Mouse (Mus musculus) bone marrow, adult 2 months (tissue): ENCODE measurements around the gene Ccr1l1. TPM values are rescaled to one million over a fixed set of nuclear protein-coding genes. Genes with fewer than 3 reads are reported as not detected.
A peak's percentile ranks its signal among the peaks of the same experiment; 100 is the strongest.
"Not testable (repeated sequence)": the region's sequence is repeated elsewhere in the genome, so short reads cannot be mapped to it uniquely, and the experiment has no call there.

Source experiments
- H3K27ac ChIP-seq: fragments of 200-500 bp; 2 replicates; pipeline ENCODE4 v1.5.1; 2012; ENCODE audit warnings: low read depth, mild to moderate bottlenecking, control low read depth, inconsistent platforms, low read length; ENCODE audit not compliant: control insufficient read depth, poor library complexity, insufficient read depth
- H3K4me1 ChIP-seq: fragments of 200-500 bp; 2 replicates; pipeline ENCODE4 v1.6.1; 2011; ENCODE audit warnings: low read length; ENCODE audit not compliant: control insufficient read depth, insufficient read depth
- H3K4me3 ChIP-seq: fragments of 200-500 bp; replicated peaks from 2 replicates; pipeline ENCODE3; 2011; ENCODE audit warnings: mild to moderate bottlenecking, low read depth, low read length, control low read depth; ENCODE audit not compliant: control insufficient read depth
- CTCF ChIP-seq: fragments of 200-500 bp; IDR thresholded peaks from 2 replicates; pipeline ENCODE4 v1.5.1; 2011; ENCODE audit warnings: low read length, control low read depth; ENCODE audit not compliant: control insufficient read depth, insufficient read depth
- POLR2A ChIP-seq: fragments of 200-500 bp; IDR thresholded peaks from 2 replicates; pipeline ENCODE4 v1.6.1; 2011; ENCODE audit warnings: low read depth, mild to moderate bottlenecking, control low read depth, low read length, borderline replicate concordance; ENCODE audit not compliant: control insufficient read depth
- WGBS: fragments of 180-500 bp; shearing (Covaris S2); methylation state at CpG from one replicate; pipeline ENCODE4 v1.1.7; 2018; 5-methylcytosine and 5-hydroxymethylcytosine counted together
- polyA plus RNA-seq: library from polyadenylated mRNA; stranded (reverse); fragments of >200 nt; gene quantifications from 2 replicates; pipeline ENCODE4 v1.2.4, GENCODE M21; 2011; ENCODE audit warnings: low replicate concordance; ENCODE audit not compliant: missing spikeins, insufficient read depth, insufficient read length

Ccr1l1 gene
- polyA plus RNA-seq, 1 experiment, result not detected

- TF ChIP-seq CTCF, result no peak
- TF ChIP-seq POLR2A, result no peak
- Histone ChIP-seq H3K4me1 (no peaks in the 10 kb centered on the region; the same call in 1 of the 2 replicates), H3K27ac (no peak overlapping the region), H3K4me3 (no peak overlapping the region)
- WGBS, result 0% methylated on average over 1 of the region's 1 CpGs
These were observed 13.2 kb upstream of the Ccr1l1 start for GRCm38 (mm10) chr9:123991312-123991906.

- 3% methylated on average over 3 of the region's 3 CpGs for WGBS
- Histone ChIP-seq H3K27ac (no peak overlapping the region), H3K4me3 (no peak overlapping the region), H3K4me1 (no peaks in the 10 kb centered on the region; the same call in 1 of the 2 replicates)
- no peak for TF ChIP-seq POLR2A
These were observed 11.5 kb upstream of the Ccr1l1 start for GRCm38 (mm10) chr9:123989671-123990070.

DNA sequence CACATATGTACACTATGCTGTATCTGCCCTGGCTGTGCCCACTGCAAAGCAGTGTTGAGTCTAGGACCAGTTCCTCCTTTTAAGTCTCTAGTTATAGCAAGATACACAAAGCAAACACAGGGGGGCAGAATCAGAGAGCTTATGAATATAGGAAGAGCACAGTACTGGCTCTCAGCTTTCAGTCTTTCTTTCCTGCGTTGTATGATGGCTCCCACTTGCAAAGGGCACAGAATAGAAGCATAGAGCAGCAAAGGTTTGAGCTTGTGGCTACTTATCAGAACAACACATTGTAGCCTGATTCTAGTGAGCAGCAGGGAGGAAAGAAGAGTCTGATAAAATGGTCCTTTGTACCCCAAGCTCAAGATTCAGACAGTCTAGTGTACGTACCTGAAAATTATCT is 8.0 kb upstream of the Ccr1l1 start:
- H3K4me3 ChIP-seq, result no peak overlapping the region
- WGBS, result 31% methylated on average over 2 of the region's 2 CpGs
- peaks cover 5% of the 10 kb centered on the region for H3K4me1 ChIP-seq
- TF ChIP-seq CTCF (peak; percentile 26; the same call in 1 of the 2 replicates), POLR2A (no peak)
- no peak overlapping the region for H3K27ac ChIP-seq

DNA sequence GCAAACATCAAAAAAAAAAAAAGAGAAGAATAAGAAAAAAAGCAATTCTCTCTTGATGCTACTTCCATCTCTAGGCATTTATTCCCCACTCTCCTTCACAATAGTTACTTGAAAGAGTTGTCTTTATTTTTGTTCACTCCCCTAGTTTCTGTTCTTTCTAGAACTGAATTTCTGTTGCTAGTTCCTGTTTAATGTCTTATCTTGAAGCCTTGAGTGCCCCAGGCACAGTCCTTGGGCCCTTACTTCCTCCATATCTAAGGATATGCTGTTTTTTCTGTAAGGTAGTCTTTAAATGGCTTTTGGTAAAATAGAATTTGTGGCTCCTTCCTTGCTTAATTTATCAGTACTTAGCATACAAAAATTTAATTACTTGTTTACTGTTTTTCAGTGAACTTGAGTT is 6.7 kb upstream of the Ccr1l1 start:
- Histone ChIP-seq H3K27ac (no peak overlapping the region), H3K4me3 (no peak overlapping the region), H3K4me1 (peaks cover 5% of the 10 kb centered on the region)
- TF ChIP-seq POLR2A (no peak), CTCF (no peak)

- H3K4me3 ChIP-seq, result no peak overlapping the region
- TF ChIP-seq POLR2A (no peak), CTCF (no peak)
- 37% methylated on average over 1 of the region's 1 CpGs for WGBS
- no peak overlapping the region for H3K27ac ChIP-seq
- H3K4me1 ChIP-seq, result peaks cover 5% of the 10 kb centered on the region
These were observed 4.5 kb upstream of the Ccr1l1 start for GRCm38 (mm10) chr9:123982720-123983119.

DNA sequence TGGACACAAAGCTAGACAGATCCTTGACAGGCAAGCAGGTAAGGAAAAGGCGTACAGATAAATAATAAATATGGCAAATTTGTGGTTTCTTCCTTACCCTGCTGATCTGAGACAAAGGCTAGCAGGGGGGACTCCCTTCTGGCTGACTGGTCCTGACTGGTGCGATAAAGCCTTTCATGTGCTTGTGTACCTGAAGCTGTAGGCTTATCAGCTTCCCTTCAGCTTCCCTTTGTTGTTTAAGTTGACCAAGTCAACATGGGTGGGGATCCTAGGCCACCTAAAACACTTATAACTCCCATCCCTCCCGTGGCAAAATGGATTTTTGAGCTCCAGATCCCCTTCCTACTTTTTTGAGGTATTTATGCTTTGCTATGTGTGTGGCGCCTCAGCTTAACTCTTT is 3.7 kb upstream of the Ccr1l1 start:
- peaks cover 5% of the 10 kb centered on the region for H3K4me1 ChIP-seq
- no peak for TF ChIP-seq CTCF
- TF ChIP-seq POLR2A, result no peak
- WGBS, result 45% methylated on average over 4 of the region's 4 CpGs
- no peak overlapping the region for H3K4me3 ChIP-seq
- no peak overlapping the region for H3K27ac ChIP-seq

GRCm38 (mm10) chr9:123980858-123981475 is 2.8 kb upstream of the Ccr1l1 start:
- not testable (repeated sequence) for H3K27ac ChIP-seq, H3K4me1 ChIP-seq, H3K4me3 ChIP-seq
- no CpG with 5 or more reads among the region's 3 CpGs for WGBS

- TF ChIP-seq CTCF, result no peak
- no peak for TF ChIP-seq POLR2A
- no peak overlapping the region for H3K4me3 ChIP-seq
- no peak overlapping the region for H3K27ac ChIP-seq
- 74% methylated on average over 9 of the region's 9 CpGs for WGBS
- no peaks in the 10 kb centered on the region; the same call in none of the 2 replicates for H3K4me1 ChIP-seq
These were observed 1.1 kb downstream of the Ccr1l1 start for GRCm38 (mm10) chr9:123976876-123977663.

DNA sequence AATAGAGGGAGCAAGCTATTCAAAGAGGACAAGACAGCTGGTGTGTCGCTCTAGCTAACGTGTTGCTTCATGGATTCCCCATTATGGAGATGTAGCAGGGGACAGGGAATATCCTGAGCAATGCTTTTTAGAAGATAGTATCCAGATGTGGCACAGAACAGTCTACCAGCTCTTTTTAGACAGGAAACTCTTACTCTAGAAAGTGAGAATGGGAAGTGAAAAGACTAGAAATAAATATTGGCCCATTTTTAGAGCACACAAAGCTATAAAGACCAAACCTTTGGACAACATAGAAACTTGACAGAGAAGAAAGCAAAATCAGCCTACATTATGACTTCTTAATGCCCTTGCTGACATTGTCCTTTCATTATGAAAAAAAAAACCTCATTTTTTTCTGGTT is 2.6 kb downstream of the Ccr1l1 start:
- Histone ChIP-seq H3K4me3 (no peak overlapping the region), H3K27ac (no peak overlapping the region), H3K4me1 (no peaks in the 10 kb centered on the region; the same call in 1 of the 2 replicates)
- 85% methylated on average over 2 of the region's 2 CpGs for WGBS
- TF ChIP-seq CTCF (no peak), POLR2A (no peak)
